In the genomic region with DNA sequence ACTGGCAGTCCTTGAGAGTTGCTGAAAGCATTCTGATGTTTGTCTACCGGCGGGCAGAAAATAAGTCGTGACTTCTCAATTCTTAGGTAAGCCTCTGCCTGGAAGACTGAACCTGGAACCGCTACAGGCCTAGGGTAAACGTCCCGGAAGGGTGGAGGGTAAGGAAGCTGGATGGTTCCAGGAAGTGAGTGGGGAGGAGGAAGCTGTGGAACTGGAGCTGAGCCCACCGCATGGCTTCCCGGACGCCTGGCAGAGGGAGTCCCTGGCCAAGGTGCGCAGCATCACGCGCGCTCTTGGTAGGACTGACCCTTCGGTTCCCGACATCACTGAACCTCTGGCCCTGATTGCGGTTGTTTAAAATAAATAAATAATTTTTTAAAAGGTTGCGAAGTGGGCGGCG, we compare ENCODE assay signal across 8 mouse cellular contexts. TPM values are rescaled to one million over a fixed set of nuclear protein-coding genes. Genes with fewer than 3 reads are reported as not detected.
DNase-seq lines count a peak whose midpoint lies in the region; ATAC-seq lines count a peak whose summit lies in the region.

No protein-coding gene starts in this region.

- WGBS in hindbrain, embryonic 12.5 days: 3% methylated on average over 19 of the region's 19 CpGs
- WGBS in limb, embryonic 11.5 days: 6% methylated on average over 19 of the region's 19 CpGs
- 5% methylated on average over 19 of the region's 19 CpGs for WGBS in midbrain, embryonic 15.5 days

- H3K4me2 ChIP-seq in hindbrain, embryonic 12.5 days (replicated peaks): peak overlapping the region; percentile 95
- peak overlapping the region; percentile 94 for H3K4me2 ChIP-seq in limb, embryonic 11.5 days (ENCODE audit: low read depth, severe bottlenecking)
- peak overlapping the region; percentile 98 for H3K4me2 ChIP-seq in midbrain, embryonic 15.5 days

- peaks cover 26% of the 10 kb centered on the region for H3K27me3 ChIP-seq in hindbrain, embryonic 12.5 days
- 0 out of 2 replicates have a peak, but pooled peaks cover 2% of the 10 kb centered on the region for H3K27me3 ChIP-seq in limb, embryonic 11.5 days (ENCODE audit: control insufficient read depth, insufficient read depth, low read length)
- H3K27me3 ChIP-seq in midbrain, embryonic 15.5 days (replicated peaks): no peaks in the 10 kb centered on the region

- H3K9me3 ChIP-seq in hindbrain, embryonic 12.5 days (replicated peaks): no peaks in the 10 kb centered on the region
- H3K9me3 ChIP-seq in limb, embryonic 11.5 days (ENCODE audit: control insufficient read depth, low read length): no peaks in the 10 kb centered on the region
- H3K9me3 ChIP-seq in midbrain, embryonic 15.5 days: no peaks in the 10 kb centered on the region

- H3K4me3 ChIP-seq in hindbrain, embryonic 12.5 days: peak overlapping the region; percentile 64
- peak overlapping the region; percentile 55 for H3K4me3 ChIP-seq in limb, embryonic 11.5 days (ENCODE audit: low read depth, low read length)
- H3K4me3 ChIP-seq in midbrain, embryonic 15.5 days: peak overlapping the region; percentile 71

- no peak overlapping the region for H3K27ac ChIP-seq in hindbrain, embryonic 12.5 days
- H3K27ac ChIP-seq in limb, embryonic 11.5 days (replicated peaks; ENCODE audit: low read depth, low read length): no peak overlapping the region
- no peak overlapping the region for H3K27ac ChIP-seq in midbrain, embryonic 15.5 days

- 0 out of 2 replicates have a peak, but pooled peaks cover 2% of the 10 kb centered on the region for H3K4me1 ChIP-seq in hindbrain, embryonic 12.5 days
- 0 out of 2 replicates have a peak, but pooled peaks cover 3% of the 10 kb centered on the region for H3K4me1 ChIP-seq in limb, embryonic 11.5 days (ENCODE audit: control insufficient read depth, insufficient read depth, low read length)
- peaks cover 14% of the 10 kb centered on the region for H3K4me1 ChIP-seq in midbrain, embryonic 15.5 days

- DNase-seq in cerebellum, postnatal 25 days: peak; percentile 13 to 14
- DNase-seq in cerebellum, adult 11-12 months: no peak
- peak; percentile 38 for DNase-seq in adrenal gland, postnatal 14 days
- peak; percentile 28 to 31 for DNase-seq in frontal cortex, postnatal 36 days (ENCODE audit: low spot score in 2 of 2)
- peak; percentile 44 for DNase-seq in limb, embryonic 11.5 days (ENCODE audit: low spot score)

- no peak for ATAC-seq in hindbrain, embryonic 12.5 days (ENCODE audit: low FRiP score)
- no peak for ATAC-seq in limb, embryonic 11.5 days (ENCODE audit: insufficient number of reproducible peaks, low FRiP score, low TSS enrichment, low read depth)
- 0 out of 2 replicates have a peak, but pooled peaks have one; percentile 16 for ATAC-seq in midbrain, embryonic 15.5 days (replicated peaks)
- no peak for ATAC-seq in activated CD4-positive, CD25-positive, alpha-beta regulatory T cell, adult 4 months

- H3K36me3 ChIP-seq in hindbrain, embryonic 12.5 days: no peaks in the 10 kb centered on the region
- no peaks in the 10 kb centered on the region for H3K36me3 ChIP-seq in limb, embryonic 11.5 days (ENCODE audit: control insufficient read depth, insufficient read depth, low read length)
- no peaks in the 10 kb centered on the region for H3K36me3 ChIP-seq in midbrain, embryonic 15.5 days (replicated peaks)

- no peak overlapping the region for H3K9ac ChIP-seq in hindbrain, embryonic 12.5 days
- H3K9ac ChIP-seq in limb, embryonic 11.5 days (ENCODE audit: low read length): no peak overlapping the region
- peak overlapping the region; percentile 61; the same call in 1 of the 2 replicates for H3K9ac ChIP-seq in midbrain, embryonic 15.5 days

RNA-seq across cellular contexts. Expression of gene Cpne8, which starts 0.7 kb away (rescaled TPM):
- total RNA-seq in adrenal gland, postnatal 14 days (2021): 8.2 and 11.3 TPM in 2 replicates
- 6.5 and 11.6 TPM in 2 replicates for polyA plus RNA-seq in hindbrain, embryonic 12.5 days (2016; fragmentation: Nextera tagmentation; extraction: Ambion mirVana)
- 1.7 and 3.3 TPM in 2 replicates for polyA plus RNA-seq in limb, embryonic 11.5 days (2014; fragmentation: Nextera tagmentation; extraction: Ambion mirVana)
- polyA plus RNA-seq in midbrain, embryonic 15.5 days (2015; fragmentation: Nextera tagmentation; extraction: Ambion mirVana): 13.1 and 13.8 TPM in 2 replicates
- 1 to 10 TPM in 1 of 2 experiments, not detected in 1; 3.3 TPM for polyA plus RNA-seq in activated CD4-positive, CD25-positive, alpha-beta regulatory T cell, adult 4 months (2017; shearing (Covaris generic))
